Mouse (Mus musculus) heart, adult 2 months (tissue): ENCODE data around the gene Pld5. TPM values are rescaled to one million over a fixed set of nuclear protein-coding genes. Genes with fewer than 3 reads are reported as not detected.

Experiments
- DNase-seq, 2 experiments: peaks; one replicate each; pipeline ENCODE4 v3.0.0; 2021
- H3K27ac ChIP-seq: fragments of 200-600 bp; 2 replicates; pipeline ENCODE4 v1.8.1; 2022
- H3K27me3 ChIP-seq: fragments of 200-500 bp; 2 replicates; pipeline ENCODE4 v1.6.1; 2012; ENCODE audit warnings: mild to moderate bottlenecking, low read length, inconsistent platforms, mixed read lengths; ENCODE audit not compliant: control insufficient read depth, insufficient read depth
- H3K36me3 ChIP-seq: fragments of 200-500 bp; 2 replicates; pipeline ENCODE4 v1.6.1; 2012; ENCODE audit warnings: low read length, inconsistent platforms; ENCODE audit not compliant: control insufficient read depth, insufficient read depth
- H3K4me1 ChIP-seq: fragments of 200-500 bp; 2 replicates; pipeline ENCODE4 v1.6.1; 2011; ENCODE audit warnings: low read length; ENCODE audit not compliant: control insufficient read depth, insufficient read depth
- H3K4me3 ChIP-seq: fragments of 200-600 bp; 2 replicates; pipeline ENCODE4 v1.8.1; 2022
- H3K79me2 ChIP-seq: fragments of 200-500 bp; replicated peaks from 2 replicates; pipeline ENCODE4 v1.6.1; 2012; ENCODE audit warnings: mild to moderate bottlenecking, inconsistent platforms, low read length, moderate library complexity, mixed read lengths; ENCODE audit not compliant: control insufficient read depth, insufficient read depth
- H3K9ac ChIP-seq: fragments of 200-500 bp; 2 replicates; pipeline ENCODE4 v1.6.1; 2012; ENCODE audit warnings: low read depth, mild to moderate bottlenecking, control low read depth, inconsistent platforms, low read length, mixed read lengths
- CTCF ChIP-seq: fragments of 200-600 bp; IDR thresholded peaks from 2 replicates; pipeline ENCODE4 v1.8.1; 2022; ENCODE audit warnings: antibody characterized with exemption, mild to moderate bottlenecking, moderate library complexity
- EP300 ChIP-seq: fragments of 200-500 bp; IDR thresholded peaks from 2 replicates; pipeline ENCODE4 v1.6.1; 2011; ENCODE audit warnings: low read depth, low read length, control low read depth; ENCODE audit not compliant: insufficient read depth
- POLR2A ChIP-seq: fragments of 200-500 bp; IDR thresholded peaks from 2 replicates; pipeline ENCODE4 v1.6.1; 2011; ENCODE audit warnings: mild to moderate bottlenecking, low read depth, low read length, control low read depth; ENCODE audit not compliant: insufficient read depth
- WGBS: fragments of 180-500 bp; shearing (Covaris S2); methylation state at CpG from one replicate; pipeline ENCODE4 v1.1.7; 2018; 5-methylcytosine and 5-hydroxymethylcytosine counted together
- intact Hi-C: fragments of 180-260 bp; cut with DNase I; formaldehyde crosslinking; loops from one replicate; pipeline ENCODE4 v1.15.1; 2025
- polyA plus RNA-seq: library from polyadenylated mRNA; depleted of rRNA; stranded (reverse); fragments of >200 nt; gene quantifications from 2 replicates; pipeline ENCODE4 v1.2.3, GENCODE M21; 2012
- total RNA-seq, 2 experiments: library from RNA; stranded (reverse); gene quantifications; 2 replicates each; pipeline ENCODE4 v1.2.3; 2021

The Pld5 gene
- total and polyA plus RNA-seq, 3 experiments, result 0.08 to 0.11 TPM; not detected in 1

GRCm38 (mm10) chr1:176194727-176195126 lies 80.4 kb downstream of the Pld5 start:
- Histone ChIP-seq H3K79me2 (no peaks in the 10 kb centered on the region), H3K27ac (no peak overlapping the region), H3K4me1 (no peaks in the 10 kb centered on the region), H3K4me3 (no peak overlapping the region), H3K27me3 (no peaks in the 10 kb centered on the region), H3K9ac (no peak overlapping the region), H3K36me3 (no peaks in the 10 kb centered on the region)
- TF ChIP-seq EP300 (no peak), POLR2A (no peak), CTCF (no peak)
- 57% methylated on average over 2 of the region's 2 CpGs for WGBS
- DNase-seq, result no peak
- intact Hi-C loops, result no loop called here

GRCm38 (mm10) chr1:176183991-176184390 lies 91.1 kb downstream of the Pld5 start:
- H3K36me3 ChIP-seq, result no peaks in the 10 kb centered on the region
- DNase-seq, result no peak
- no peak overlapping the region for H3K27ac ChIP-seq
- no peaks in the 10 kb centered on the region for H3K79me2 ChIP-seq
- no peaks in the 10 kb centered on the region for H3K27me3 ChIP-seq
- H3K4me1 ChIP-seq, result no peaks in the 10 kb centered on the region
- intact Hi-C loops, result no loop called here
- 40% methylated on average over 6 of the region's 6 CpGs for WGBS
- H3K9ac ChIP-seq, result no peak overlapping the region
- TF ChIP-seq CTCF (no peak), EP300 (no peak), POLR2A (no peak)
- no peak overlapping the region for H3K4me3 ChIP-seq

GRCm38 (mm10) chr1:176174971-176175370 lies 100.1 kb downstream of the Pld5 start:
- 69% methylated on average over 1 of the region's 1 CpGs for WGBS
- H3K27ac ChIP-seq, result no peak overlapping the region
- H3K4me1 ChIP-seq, result no peaks in the 10 kb centered on the region
- TF ChIP-seq CTCF, result no peak
- no peak for TF ChIP-seq POLR2A
- no peak for TF ChIP-seq EP300
- H3K36me3 ChIP-seq, result no peaks in the 10 kb centered on the region
- DNase-seq, result no peak
- H3K27me3 ChIP-seq, result no peaks in the 10 kb centered on the region; the same call in 1 of the 2 replicates
- H3K4me3 ChIP-seq, result no peak overlapping the region
- no peaks in the 10 kb centered on the region for H3K79me2 ChIP-seq
- intact Hi-C loops, result no loop called here
- H3K9ac ChIP-seq, result no peak overlapping the region

GRCm38 (mm10) chr1:176167784-176168183 lies 107.3 kb downstream of the Pld5 start:
- WGBS, result 66% methylated on average over 5 of the region's 5 CpGs
- H3K27ac ChIP-seq, result no peak overlapping the region
- no peaks in the 10 kb centered on the region; the same call in 1 of the 2 replicates for H3K27me3 ChIP-seq
- H3K36me3 ChIP-seq, result no peaks in the 10 kb centered on the region
- no peak for DNase-seq
- no peaks in the 10 kb centered on the region for H3K4me1 ChIP-seq
- H3K9ac ChIP-seq, result no peak overlapping the region
- intact Hi-C loops, result no loop called here
- no peak overlapping the region for H3K4me3 ChIP-seq
- TF ChIP-seq CTCF, result no peak
- no peak for TF ChIP-seq POLR2A
- no peak for TF ChIP-seq EP300
- no peaks in the 10 kb centered on the region for H3K79me2 ChIP-seq

GRCm38 (mm10) chr1:176167114-176167513 lies 108.0 kb downstream of the Pld5 start:
- H3K27me3 ChIP-seq, result no peaks in the 10 kb centered on the region; the same call in 1 of the 2 replicates
- intact Hi-C loops, result no loop called here
- no peak for TF ChIP-seq EP300
- no peak for TF ChIP-seq CTCF
- no peak for TF ChIP-seq POLR2A
- no peaks in the 10 kb centered on the region for H3K79me2 ChIP-seq
- no peak for DNase-seq
- no peak overlapping the region for H3K27ac ChIP-seq
- no peaks in the 10 kb centered on the region for H3K4me1 ChIP-seq
- no peaks in the 10 kb centered on the region for H3K36me3 ChIP-seq
- no peak overlapping the region for H3K4me3 ChIP-seq
- WGBS, result 77% methylated on average over 2 of the region's 2 CpGs
- H3K9ac ChIP-seq, result no peak overlapping the region

- no peak overlapping the region for H3K27ac ChIP-seq
- H3K27me3 ChIP-seq, result no peaks in the 10 kb centered on the region
- no peak overlapping the region for H3K4me3 ChIP-seq
- no peaks in the 10 kb centered on the region for H3K79me2 ChIP-seq
- H3K4me1 ChIP-seq, result no peaks in the 10 kb centered on the region
- H3K9ac ChIP-seq, result no peak overlapping the region
- intact Hi-C loops, result no loop called here
- DNase-seq, result no peak
- 39% methylated on average over 6 of the region's 6 CpGs for WGBS
- TF ChIP-seq POLR2A (no peak), CTCF (no peak), EP300 (no peak)
- no peaks in the 10 kb centered on the region for H3K36me3 ChIP-seq
These were observed 129.8 kb downstream of the Pld5 start for GRCm38 (mm10) chr1:176145306-176145705.

GRCm38 (mm10) chr1:176134379-176134778 lies 140.7 kb downstream of the Pld5 start:
- no peak for TF ChIP-seq POLR2A
- no peak overlapping the region for H3K4me3 ChIP-seq
- H3K4me1 ChIP-seq, result no peaks in the 10 kb centered on the region
- H3K27ac ChIP-seq, result no peak overlapping the region
- intact Hi-C loops, result no loop called here
- no peaks in the 10 kb centered on the region for H3K79me2 ChIP-seq
- no peak overlapping the region for H3K9ac ChIP-seq
- H3K36me3 ChIP-seq, result no peaks in the 10 kb centered on the region
- 77% methylated on average over 8 of the region's 8 CpGs for WGBS
- DNase-seq, result no peak
- no peaks in the 10 kb centered on the region for H3K27me3 ChIP-seq
